Mouse (Mus musculus) testis, adult 2 months (tissue): ENCODE results near the gene Agbl2. TPM values are rescaled to one million over a fixed set of nuclear protein-coding genes. Genes with fewer than 3 reads are reported as not detected.
A peak's percentile ranks its signal among the peaks of the same experiment; 100 is the strongest.

ENCODE experiments used
- H3K27ac ChIP-seq: fragments of 200-500 bp; 2 replicates; pipeline ENCODE4 v1.5.1; 2012; ENCODE audit warnings: low read depth, low read length; ENCODE audit not compliant: control insufficient read depth, insufficient read depth
- H3K27me3 ChIP-seq: fragments of 200-500 bp; 2 replicates; pipeline ENCODE4 v1.6.1; 2012; ENCODE audit warnings: mild to moderate bottlenecking, low read length, moderate library complexity; ENCODE audit not compliant: control insufficient read depth, insufficient read depth
- H3K36me3 ChIP-seq: fragments of 200-500 bp; 2 replicates; pipeline ENCODE4 v1.6.1; 2012; ENCODE audit warnings: mild to moderate bottlenecking, low read length; ENCODE audit not compliant: control insufficient read depth, insufficient read depth
- H3K4me1 ChIP-seq: fragments of 200-500 bp; 2 replicates; pipeline ENCODE4 v1.6.1; 2012; ENCODE audit warnings: low read length; ENCODE audit not compliant: control insufficient read depth, insufficient read depth
- H3K4me3 ChIP-seq: fragments of 200-500 bp; 2 replicates; pipeline ENCODE4 v1.5.1; 2012; ENCODE audit warnings: low read depth, mild to moderate bottlenecking, low read length, moderate library complexity, mixed read lengths; ENCODE audit not compliant: control insufficient read depth
- CTCF ChIP-seq: fragments of 200-500 bp; IDR thresholded peaks from 2 replicates; pipeline ENCODE4 v1.5.1; 2012; ENCODE audit warnings: low read depth, mild to moderate bottlenecking, inconsistent platforms, low read length, moderate library complexity; ENCODE audit not compliant: control insufficient read depth, insufficient read depth, insufficient replicate concordance
- POLR2A ChIP-seq: fragments of 200-500 bp; IDR thresholded peaks from 2 replicates; pipeline ENCODE4 v1.6.1; 2012; ENCODE audit warnings: low read depth, mild to moderate bottlenecking, inconsistent platforms, low read length, moderate library complexity; ENCODE audit not compliant: control insufficient read depth
- polyA plus RNA-seq: library from polyadenylated mRNA; depleted of rRNA; stranded (reverse); fragments of >200 nt; gene quantifications from 2 replicates; pipeline ENCODE4 v1.2.3, GENCODE M21; 2012

The Agbl2 gene
- polyA plus RNA-seq, 1 experiment, result 76.0 TPM

DNA sequence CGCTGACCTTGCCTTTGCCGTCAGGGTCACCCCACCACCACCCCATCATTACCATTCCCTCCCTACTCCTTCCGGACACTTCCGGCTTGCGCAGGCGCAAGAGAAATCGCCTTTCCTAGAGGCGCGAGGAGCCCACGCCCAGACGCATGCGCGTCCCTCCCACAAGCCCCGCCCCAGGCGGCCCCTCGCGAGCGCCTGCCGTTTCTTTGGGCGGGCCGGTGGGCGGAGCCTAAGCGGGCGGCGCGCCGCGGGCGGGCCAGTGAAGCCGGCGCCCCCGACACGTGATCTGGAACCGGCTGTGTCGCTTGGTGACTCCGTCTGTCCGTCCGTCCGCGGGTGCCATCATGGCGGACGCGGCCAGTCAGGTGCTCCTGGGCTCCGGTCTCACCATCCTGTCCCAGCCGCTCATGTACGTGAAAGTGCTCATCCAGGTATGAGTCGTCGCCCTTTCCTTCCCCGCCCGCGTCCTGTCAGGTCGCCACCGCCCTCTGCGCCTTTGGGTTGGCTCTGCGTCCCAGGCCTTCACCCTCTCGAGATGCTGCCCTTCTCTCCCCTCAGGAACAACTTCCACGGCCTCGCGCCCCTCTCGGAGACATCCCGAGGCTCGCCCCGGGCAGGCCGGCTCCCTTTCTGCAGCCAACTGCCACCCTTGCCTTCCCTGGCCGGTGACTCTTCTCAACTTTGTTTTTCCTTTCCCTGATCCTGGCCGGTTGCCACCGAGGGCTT is 64.6 kb downstream of the Agbl2 start, which contains the start of gene Mtch2:
Gene Mtch2 (plus strand): TSS at position 201 of the 726 bp plus-strand sequence.
- H3K27ac ChIP-seq, result peak within 1 kb of the TSS; percentile 100
- H3K36me3 ChIP-seq, result no peaks in the 10 kb centered on the region; the same call in none of the 2 replicates
- TF ChIP-seq CTCF, result peak; percentile 7; the same call in 1 of the 2 replicates
- peak; percentile 95 for TF ChIP-seq POLR2A
- H3K4me1 ChIP-seq, result peaks cover 3% of the 10 kb centered on the region
- no peaks in the 10 kb centered on the region for H3K27me3 ChIP-seq
- H3K4me3 ChIP-seq, result peak within 1 kb of the TSS; percentile 99

DNA sequence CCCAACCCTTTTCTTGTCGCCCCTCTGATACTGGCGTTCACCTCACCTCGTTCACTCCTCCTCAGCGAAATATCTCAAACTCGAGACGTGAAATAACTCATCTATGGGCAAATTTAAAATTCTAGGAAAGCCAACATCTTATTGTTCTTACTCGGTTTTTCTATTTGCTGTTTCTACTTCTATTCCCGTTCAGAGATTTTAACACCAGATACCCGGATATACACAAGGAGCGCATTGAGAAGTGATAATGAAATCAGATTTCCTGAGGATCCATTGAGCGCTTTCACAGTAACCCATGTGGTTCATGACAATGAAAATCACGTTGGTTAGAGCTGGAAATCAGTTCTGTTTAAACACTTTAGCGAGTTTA is 65.1 kb downstream of the Agbl2 start:
- Histone ChIP-seq H3K4me3 (peak overlapping the region; percentile 99), H3K4me1 (peaks cover 3% of the 10 kb centered on the region), H3K36me3 (no peaks in the 10 kb centered on the region; the same call in none of the 2 replicates), H3K27ac (peak overlapping the region; percentile 100), H3K27me3 (no peaks in the 10 kb centered on the region)
- TF ChIP-seq CTCF (no peak), POLR2A (no peak)

DNA sequence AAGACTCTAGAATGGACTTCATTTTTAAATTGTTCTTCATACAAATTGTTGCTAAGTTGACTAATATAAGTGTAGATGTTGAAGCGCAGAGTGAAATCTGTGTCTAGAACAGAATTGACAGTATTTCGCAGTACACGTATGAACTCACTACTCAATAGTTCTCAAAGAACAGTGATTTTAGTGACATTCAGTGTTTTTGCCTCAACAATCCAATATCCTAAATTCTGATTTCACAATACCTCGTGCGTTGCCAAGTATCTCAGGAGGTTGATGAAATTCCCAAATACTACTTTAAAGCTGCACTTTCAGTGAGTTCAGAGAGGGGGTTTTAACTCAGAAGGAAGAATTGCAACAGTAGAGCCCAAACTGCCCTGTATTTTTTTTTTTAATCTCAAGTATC is 65.8 kb downstream of the Agbl2 start:
- H3K4me3 ChIP-seq, result no peak overlapping the region
- H3K27me3 ChIP-seq, result no peaks in the 10 kb centered on the region
- H3K36me3 ChIP-seq, result no peaks in the 10 kb centered on the region; the same call in none of the 2 replicates
- peaks cover 3% of the 10 kb centered on the region for H3K4me1 ChIP-seq
- TF ChIP-seq POLR2A (no peak), CTCF (no peak)
- H3K27ac ChIP-seq, result no peak overlapping the region

DNA sequence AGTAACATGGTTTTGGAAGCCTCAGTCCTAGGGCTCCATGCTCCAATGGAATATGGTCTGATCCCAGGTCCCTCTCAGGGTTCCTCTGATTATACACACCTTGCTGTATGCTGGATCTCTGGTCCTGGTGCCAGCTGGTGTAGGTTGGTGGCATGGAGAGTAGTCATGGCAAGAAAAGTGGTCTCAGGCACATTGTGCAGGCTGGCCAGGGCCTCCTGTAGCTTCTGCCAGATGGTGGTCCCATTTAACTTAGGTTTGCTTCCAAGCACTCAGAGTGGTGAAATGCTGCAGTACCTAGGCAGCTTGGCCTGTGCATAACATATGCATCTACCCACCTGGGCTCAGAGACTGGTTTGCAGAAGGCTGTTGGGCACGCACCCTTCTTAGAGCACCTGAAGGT is 67.9 kb downstream of the Agbl2 start:
- H3K36me3 ChIP-seq, result no peaks in the 10 kb centered on the region; the same call in none of the 2 replicates
- no peaks in the 10 kb centered on the region for H3K27me3 ChIP-seq
- H3K4me3 ChIP-seq, result no peak overlapping the region
- H3K4me1 ChIP-seq, result peaks cover 3% of the 10 kb centered on the region
- TF ChIP-seq POLR2A, result no peak
- no peak for TF ChIP-seq CTCF
- H3K27ac ChIP-seq, result no peak overlapping the region

DNA sequence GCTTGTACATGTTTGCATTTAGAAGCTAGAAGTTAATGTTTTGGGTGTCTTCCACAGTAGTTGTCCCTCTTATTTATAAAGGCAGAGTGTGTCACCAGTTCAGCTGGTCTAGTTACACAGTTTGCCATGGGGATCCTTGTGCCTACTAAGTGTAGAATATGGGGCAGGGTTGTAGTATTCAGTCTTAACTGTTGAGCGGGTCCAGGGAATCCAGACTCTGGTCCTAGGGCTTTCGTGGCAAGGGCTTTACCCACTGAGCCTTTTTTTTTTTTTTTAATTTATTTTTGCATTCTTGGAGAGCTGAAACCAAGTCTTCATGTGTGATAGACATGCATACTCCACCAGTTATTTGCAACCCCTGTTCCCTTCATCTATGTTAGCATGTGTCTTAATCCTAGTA is 79.0 kb downstream of the Agbl2 start:
- TF ChIP-seq POLR2A (no peak), CTCF (no peak)

DNA sequence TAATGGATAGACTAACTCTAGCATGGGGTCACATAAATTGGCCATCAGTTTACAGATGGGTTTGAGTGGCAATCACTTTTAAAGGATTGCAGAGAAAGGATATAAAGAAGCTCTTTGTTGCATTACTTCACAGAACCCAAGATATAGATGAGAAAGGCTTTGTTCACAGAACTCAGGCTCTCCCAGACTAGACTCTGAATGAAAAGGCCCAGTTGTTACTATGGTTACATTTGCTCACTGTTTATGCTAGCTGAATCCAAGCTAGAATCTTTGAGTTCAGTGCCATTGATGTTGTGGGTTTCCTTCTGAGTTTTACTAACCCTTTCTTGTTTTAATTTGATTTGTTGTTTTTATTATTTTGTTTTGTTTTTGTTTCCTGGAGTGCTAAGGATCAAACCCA is 81.7 kb downstream of the Agbl2 start:
- Histone ChIP-seq H3K36me3 (peaks cover 5% of the 10 kb centered on the region), H3K27ac (no peak overlapping the region), H3K4me3 (no peak overlapping the region), H3K27me3 (no peaks in the 10 kb centered on the region), H3K4me1 (no peaks in the 10 kb centered on the region)
- TF ChIP-seq POLR2A (no peak), CTCF (no peak)

More for the DNA sequence above, 79.0 kb downstream of the Agbl2 start:
- peaks cover 5% of the 10 kb centered on the region for H3K36me3 ChIP-seq
- no peak overlapping the region for H3K27ac ChIP-seq
- no peak overlapping the region for H3K4me3 ChIP-seq
- H3K27me3 ChIP-seq, result no peaks in the 10 kb centered on the region
- no peaks in the 10 kb centered on the region for H3K4me1 ChIP-seq

DNA sequence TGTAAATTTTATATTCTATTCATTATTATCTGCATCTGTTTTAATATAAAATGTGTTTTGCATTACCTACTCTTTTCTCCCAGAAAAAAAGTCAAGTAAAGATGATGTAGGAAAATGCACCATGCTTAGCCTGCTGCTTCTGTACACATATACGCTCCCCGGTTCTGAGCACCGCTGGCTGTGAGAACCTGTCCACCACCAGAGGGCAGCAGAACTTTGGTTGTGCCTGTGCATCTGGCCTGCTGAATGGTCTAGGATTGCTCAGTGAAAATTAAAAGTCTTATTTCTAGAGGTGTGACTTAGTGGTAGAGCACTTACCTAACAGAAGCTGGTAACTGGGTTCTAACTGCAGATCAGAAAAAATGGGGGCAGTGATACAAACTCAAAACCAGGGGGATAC is 84.0 kb downstream of the Agbl2 start:
- Histone ChIP-seq H3K27ac (no peak overlapping the region), H3K36me3 (peaks cover 2% of the 10 kb centered on the region; the same call in 1 of the 2 replicates), H3K4me3 (no peak overlapping the region), H3K4me1 (peaks cover 3% of the 10 kb centered on the region; the same call in 1 of the 2 replicates), H3K27me3 (no peaks in the 10 kb centered on the region)
- TF ChIP-seq POLR2A, result no peak
- TF ChIP-seq CTCF, result peak; percentile 73; the same call in 1 of the 2 replicates
